Comparison of ENCODE assay signal across 8 mouse cellular contexts in genomic region chr16:90142574-90143415, GRCm38 (mm10). TPM values are rescaled to one million over a fixed set of nuclear protein-coding genes. Genes with fewer than 3 reads are reported as not detected.
DNase-seq lines count a peak whose midpoint lies in the region; ATAC-seq lines count a peak whose summit lies in the region.

No protein-coding gene starts in this region.

- H3K36me3 ChIP-seq in heart, embryonic 10.5 days: peaks cover 6% of the 10 kb centered on the region
- no peaks in the 10 kb centered on the region for H3K36me3 ChIP-seq in kidney, embryonic 15.5 days

- H3K27me3 ChIP-seq in heart, embryonic 10.5 days (ENCODE audit: insufficient read depth, poor library complexity, severe bottlenecking): no peaks in the 10 kb centered on the region
- H3K27me3 ChIP-seq in kidney, embryonic 15.5 days: 0 out of 2 replicates have a peak, but pooled peaks cover 3% of the 10 kb centered on the region

- WGBS in heart, embryonic 10.5 days: 0% methylated on average over 57 of the region's 57 CpGs
- WGBS in kidney, embryonic 15.5 days: under 1% methylated on average over 57 of the region's 57 CpGs

- H3K27ac ChIP-seq in heart, embryonic 10.5 days: peak overlapping the region; percentile 95
- peak overlapping the region; percentile 83; the same call in 1 of the 2 replicates for H3K27ac ChIP-seq in kidney, embryonic 15.5 days

- peak overlapping the region; percentile 97 for H3K4me2 ChIP-seq in kidney, embryonic 15.5 days

- peak overlapping the region; percentile 67 for H3K4me3 ChIP-seq in heart, embryonic 10.5 days
- H3K4me3 ChIP-seq in kidney, embryonic 15.5 days (replicated peaks): peak overlapping the region; percentile 84

- DNase-seq in lung, adult 18-20 months: peak; percentile 16 to 19
- no peak for DNase-seq in lung, postnatal 25 days (ENCODE audit: low spot score)
- DNase-seq in cerebellum, postnatal 4 days (ENCODE audit: low spot score in 2 of 2): peak; percentile 48 to 62
- DNase-seq in heart, embryonic 10.5 days (ENCODE audit: low spot score): peak; percentile 81
- peak; percentile 64 for DNase-seq in liver
- peak; percentile 34 for DNase-seq in telencephalon, adult 2 months (ENCODE audit: low read depth, low spot score)

- H3K4me1 ChIP-seq in heart, embryonic 10.5 days: peaks cover 43% of the 10 kb centered on the region
- peaks cover 53% of the 10 kb centered on the region for H3K4me1 ChIP-seq in kidney, embryonic 15.5 days

- H3K9ac ChIP-seq in kidney, embryonic 15.5 days: peak overlapping the region; percentile 73

- ATAC-seq in kidney, embryonic 15.5 days (replicated peaks; ENCODE audit: low FRiP score): no peak; the same call in 1 of the 2 replicates
- 0 out of 2 replicates have a peak, but pooled peaks have one; percentile 0 for ATAC-seq in monocyte, adult 5-6 weeks (replicated peaks; ENCODE audit: insufficient number of reproducible peaks, low FRiP score, low TSS enrichment, poor library complexity, severe bottlenecking)

- H3K9me3 ChIP-seq in heart, embryonic 10.5 days: no peaks in the 10 kb centered on the region
- no peaks in the 10 kb centered on the region for H3K9me3 ChIP-seq in kidney, embryonic 15.5 days (replicated peaks)

RNA-seq across cellular contexts. Expression of gene Tiam1, which starts 0.8 kb away (rescaled TPM):
- polyA plus RNA-seq in heart, embryonic 10.5 days (2016; fragmentation: Nextera tagmentation; extraction: Ambion mirVana): 13.3 and 16.4 TPM in 2 replicates
- polyA plus RNA-seq in kidney, embryonic 15.5 days (2015; fragmentation: Nextera tagmentation; extraction: Ambion mirVana): 18.6 and 19.0 TPM in 2 replicates
- 24.6 to 28.6 TPM (median 27.7 TPM) in 3 replicates for total RNA-seq in monocyte, adult 5-6 weeks (2017)
